8 mouse cellular contexts compared by ENCODE assay signal in genomic region chr17:40933985-40934384, GRCm38 (mm10). TPM values are rescaled to one million over a fixed set of nuclear protein-coding genes. Genes with fewer than 3 reads are reported as not detected.
DNase-seq lines count a peak whose midpoint lies in the region; ATAC-seq and TF ChIP-seq lines count a peak whose summit lies in the region.

No protein-coding gene starts in this region.

- in situ Hi-C loops in ES-E14 (cut with MboI; ENCODE audit: low sequenced_read_pairs in 2 of 2, unreplicated experiment in 2 of 2): no loop called here

- H3K9me3 ChIP-seq in heart, embryonic 11.5 days (replicated peaks; ENCODE audit: control insufficient read depth, low read length): no peaks in the 10 kb centered on the region
- no peaks in the 10 kb centered on the region for H3K9me3 ChIP-seq in ES-E14 (ENCODE audit: control insufficient read depth, insufficient read depth, low read depth, low read length)
- H3K9me3 ChIP-seq in erythroblast, embryonic 14.5 days (ENCODE audit: control insufficient read depth, low read length): no peaks in the 10 kb centered on the region
- H3K9me3 ChIP-seq in limb, embryonic 11.5 days (ENCODE audit: control insufficient read depth, low read length): no peaks in the 10 kb centered on the region
- H3K9me3 ChIP-seq in neural tube, embryonic 13.5 days: no peaks in the 10 kb centered on the region

- DNase-seq in heart, adult 9 months (ENCODE audit: low spot score in 2 of 2): no peak
- DNase-seq in ES-E14 (ENCODE audit: low read depth, low spot score): no peak
- no peak for DNase-seq in limb, embryonic 11.5 days (ENCODE audit: low spot score)
- no peak for DNase-seq in right cerebral cortex, adult 18-20 months
- no peak for DNase-seq in gastrocnemius, postnatal 4 days (ENCODE audit: low spot score in 2 of 2)

- H3K27ac ChIP-seq in heart, embryonic 11.5 days (ENCODE audit: low read depth, low read length): peak overlapping the region; percentile 86; the same call in 1 of the 2 replicates
- no peak overlapping the region for H3K27ac ChIP-seq in ES-E14 (ENCODE audit: insufficient read depth, low read depth, low read length, poor library complexity, severe bottlenecking)
- H3K27ac ChIP-seq in limb, embryonic 11.5 days (replicated peaks; ENCODE audit: low read depth, low read length): no peak overlapping the region
- H3K27ac ChIP-seq in neural tube, embryonic 13.5 days (replicated peaks): no peak overlapping the region

- under 1% methylated on average over 14 of the region's 14 CpGs for WGBS in heart, embryonic 11.5 days (ENCODE audit: insufficient replicate concordance)
- under 1% methylated on average over 14 of the region's 14 CpGs for WGBS in limb, embryonic 11.5 days
- under 1% methylated on average over 14 of the region's 14 CpGs for WGBS in neural tube, embryonic 13.5 days

- H3K4me2 ChIP-seq in heart, embryonic 11.5 days: peak overlapping the region; percentile 72
- H3K4me2 ChIP-seq in limb, embryonic 11.5 days (ENCODE audit: low read depth, severe bottlenecking): peak overlapping the region; percentile 66
- peak overlapping the region; percentile 79 for H3K4me2 ChIP-seq in neural tube, embryonic 13.5 days

- H3K9ac ChIP-seq in heart, embryonic 11.5 days (ENCODE audit: low read depth, low read length): peak overlapping the region; percentile 70
- peak overlapping the region; percentile 87 for H3K9ac ChIP-seq in ES-E14 (ENCODE audit: insufficient read depth, low read depth, low read length, poor library complexity, severe bottlenecking)
- H3K9ac ChIP-seq in limb, embryonic 11.5 days (ENCODE audit: low read length): peak overlapping the region; percentile 65
- peak overlapping the region; percentile 63 for H3K9ac ChIP-seq in neural tube, embryonic 13.5 days

- H3K4me3 ChIP-seq in heart, embryonic 11.5 days (ENCODE audit: low read depth, low read length): peak overlapping the region; percentile 56
- peak overlapping the region; percentile 84 to 95 for H3K4me3 ChIP-seq in ES-E14 (ENCODE audit: insufficient read depth in 1 of 2, low read depth in 1 of 2, low read length in 2 of 2, poor library complexity in 1 of 2, severe bottlenecking in 1 of 2)
- peak overlapping the region; percentile 77 for H3K4me3 ChIP-seq in erythroblast, embryonic 14.5 days (replicated peaks)
- H3K4me3 ChIP-seq in limb, embryonic 11.5 days (ENCODE audit: low read depth, low read length): peak overlapping the region; percentile 52
- peak overlapping the region; percentile 63 for H3K4me3 ChIP-seq in neural tube, embryonic 13.5 days

- H3K4me1 ChIP-seq in heart, embryonic 11.5 days (ENCODE audit: control insufficient read depth, insufficient read depth, low read length): no peaks in the 10 kb centered on the region
- H3K4me1 ChIP-seq in ES-E14 (ENCODE audit: control insufficient read depth in 2 of 2, insufficient read depth in 2 of 2, low read length in 2 of 2, poor library complexity in 1 of 2): 0 out of 4 replicates have a peak, but pooled peaks cover 0 to 3% of the 10 kb centered on the region in 2 experiments
- H3K4me1 ChIP-seq in erythroblast, embryonic 14.5 days (ENCODE audit: control insufficient read depth): peaks cover 17% of the 10 kb centered on the region
- H3K4me1 ChIP-seq in limb, embryonic 11.5 days (ENCODE audit: control insufficient read depth, insufficient read depth, low read length): 0 out of 2 replicates have a peak, but pooled peaks cover 3% of the 10 kb centered on the region
- peaks cover 15% of the 10 kb centered on the region for H3K4me1 ChIP-seq in neural tube, embryonic 13.5 days (replicated peaks)

- ATAC-seq in heart, embryonic 11.5 days (replicated peaks; ENCODE audit: insufficient number of reproducible peaks, low FRiP score, low TSS enrichment): peak; percentile 37; the same call in 1 of the 2 replicates
- ATAC-seq in limb, embryonic 11.5 days (ENCODE audit: insufficient number of reproducible peaks, low FRiP score, low TSS enrichment, low read depth): peak; percentile 7; the same call in 1 of the 2 replicates
- ATAC-seq in neural tube, embryonic 13.5 days (ENCODE audit: low read depth): peak; percentile 37

- peaks cover 4% of the 10 kb centered on the region for H3K36me3 ChIP-seq in heart, embryonic 11.5 days (ENCODE audit: control insufficient read depth, insufficient read depth, low read length)
- peaks cover 8% of the 10 kb centered on the region for H3K36me3 ChIP-seq in ES-E14 (ENCODE audit: control insufficient read depth, insufficient read depth, low read length, poor library complexity, severe bottlenecking)
- peaks cover 47% of the 10 kb centered on the region for H3K36me3 ChIP-seq in erythroblast, embryonic 14.5 days (ENCODE audit: control insufficient read depth)
- 0 out of 2 replicates have a peak, but pooled peaks cover 2% of the 10 kb centered on the region for H3K36me3 ChIP-seq in limb, embryonic 11.5 days (ENCODE audit: control insufficient read depth, insufficient read depth, low read length)
- H3K36me3 ChIP-seq in neural tube, embryonic 13.5 days: peaks cover 11% of the 10 kb centered on the region

- H3K27me3 ChIP-seq in heart, embryonic 11.5 days (ENCODE audit: control insufficient read depth, insufficient read depth, low read length): no peaks in the 10 kb centered on the region
- H3K27me3 ChIP-seq in erythroblast, embryonic 14.5 days (ENCODE audit: control insufficient read depth): no peaks in the 10 kb centered on the region
- H3K27me3 ChIP-seq in limb, embryonic 11.5 days (ENCODE audit: control insufficient read depth, insufficient read depth, low read length): no peaks in the 10 kb centered on the region
- H3K27me3 ChIP-seq in neural tube, embryonic 13.5 days: no peaks in the 10 kb centered on the region

TF ChIP-seq in ES-E14, 5 proteins besides CTCF, POLR2A, EP300 and RAD21:
- TF ChIP-seq ZNF384 (IDR thresholded peaks at IDR 0.05; ENCODE audit: low read depth, low read length): no peak
- TF ChIP-seq ZC3H11A (IDR thresholded peaks at IDR 0.05; ENCODE audit: borderline replicate concordance, low read depth, low read length): no peak
- TF ChIP-seq HCFC1 (IDR thresholded peaks at IDR 0.05; ENCODE audit: borderline replicate concordance, insufficient read depth, low read length): no peak
- TF ChIP-seq MAFK (IDR thresholded peaks at IDR 0.05; ENCODE audit: insufficient read depth, low read depth, low read length): no peak
- TF ChIP-seq CHD2 (IDR thresholded peaks at IDR 0.05; ENCODE audit: low read depth, low read length): no peak

RNA-seq across cellular contexts. Expression of gene Mut, which starts 0.5 kb away (rescaled TPM):
- 37.7 and 44.9 TPM in 2 replicates for polyA plus RNA-seq in heart, embryonic 11.5 days (2014; fragmentation: Nextera tagmentation; extraction: Ambion mirVana)
- 58.0 and 76.3 TPM in 2 replicates for total RNA-seq in ES-E14 (2012; rRNA removed)
- 0.08 and 0.41 TPM in 2 replicates for polyA plus RNA-seq in erythroblast, embryonic 14.5 days (2012)
- 36.2 and 36.8 TPM in 2 replicates for polyA plus RNA-seq in limb, embryonic 11.5 days (2014; fragmentation: Nextera tagmentation; extraction: Ambion mirVana)
- polyA plus RNA-seq in neural tube, embryonic 13.5 days (2015; fragmentation: Nextera tagmentation; extraction: Ambion mirVana): 23.6 and 26.5 TPM in 2 replicates
- total RNA-seq in gastrocnemius, postnatal 4 days (2021): 10 to 100 TPM; 30.1 to 30.8 TPM

RNA-seq across cellular contexts. Expression of gene Cenpq, which starts 0.9 kb away (rescaled TPM):
- polyA plus RNA-seq in heart, embryonic 11.5 days (2014; fragmentation: Nextera tagmentation; extraction: Ambion mirVana): 21.4 and 24.4 TPM in 2 replicates
- 11.8 and 13.7 TPM in 2 replicates for total RNA-seq in ES-E14 (2012; rRNA removed)
- polyA plus RNA-seq in erythroblast, embryonic 14.5 days (2012): 0.30 and 0.34 TPM in 2 replicates
- polyA plus RNA-seq in limb, embryonic 11.5 days (2014; fragmentation: Nextera tagmentation; extraction: Ambion mirVana): 39.7 and 45.0 TPM in 2 replicates
- polyA plus RNA-seq in neural tube, embryonic 13.5 days (2015; fragmentation: Nextera tagmentation; extraction: Ambion mirVana): 11.7 and 13.0 TPM in 2 replicates
- 1 to 10 TPM; 7.7 to 9.8 TPM for total RNA-seq in gastrocnemius, postnatal 4 days (2021)

RNA-seq across cellular contexts. Expression of gene Glyatl3, which starts 19.8 kb away (rescaled TPM):
- not detected in 2 replicates for polyA plus RNA-seq in heart, embryonic 11.5 days (2014; fragmentation: Nextera tagmentation; extraction: Ambion mirVana)
- total RNA-seq in ES-E14 (2012; rRNA removed): not detected in 2 replicates
- polyA plus RNA-seq in erythroblast, embryonic 14.5 days (2012): not detected in 2 replicates
- polyA plus RNA-seq in limb, embryonic 11.5 days (2014; fragmentation: Nextera tagmentation; extraction: Ambion mirVana): not detected in 2 replicates
- not detected in 2 replicates for polyA plus RNA-seq in neural tube, embryonic 13.5 days (2015; fragmentation: Nextera tagmentation; extraction: Ambion mirVana)
- not detected for total RNA-seq in gastrocnemius, postnatal 4 days (2021)

RNA-seq across cellular contexts. Expression of gene 9130008F23Rik, which starts 53.6 kb away (rescaled TPM):
- polyA plus RNA-seq in heart, embryonic 11.5 days (2014; fragmentation: Nextera tagmentation; extraction: Ambion mirVana): 3.1 and 3.7 TPM in 2 replicates
- total RNA-seq in ES-E14 (2012; rRNA removed): 1.4 and 3.5 TPM in 2 replicates
- 0.14 TPM in 1 of 2 replicates, not detected in the other for polyA plus RNA-seq in erythroblast, embryonic 14.5 days (2012)
- 0.54 and 1.1 TPM in 2 replicates for polyA plus RNA-seq in limb, embryonic 11.5 days (2014; fragmentation: Nextera tagmentation; extraction: Ambion mirVana)
- polyA plus RNA-seq in neural tube, embryonic 13.5 days (2015; fragmentation: Nextera tagmentation; extraction: Ambion mirVana): 0.32 and 0.51 TPM in 2 replicates
- under 1 TPM; 0.16 to 0.49 TPM for total RNA-seq in gastrocnemius, postnatal 4 days (2021)

Comparison
In these comparisons a context has a peak if more than half of its experiments do, and no peak if none do; other contexts are left out.
1. RNA of gene Mut, which starts 0.5 kb away (polyA plus RNA-seq): 37.7 to 44.9 TPM in heart, embryonic 11.5 days, 36.2 to 36.8 TPM in limb, embryonic 11.5 days and 23.6 to 26.5 TPM in neural tube, embryonic 13.5 days; 0.08 to 0.41 TPM in erythroblast, embryonic 14.5 days; every median in the first group is over 10 times any median in the second.
2. Peak in every context shown above with its lines, with median percentiles within 50 percentile points of each other: ATAC-seq, H3K4me2 ChIP-seq, H3K4me3 ChIP-seq and H3K9ac ChIP-seq.